In genomic region chr6:48626464-48626863, GRCm38 (mm10) we compare ENCODE assay signal across 8 mouse cellular contexts. TPM values are rescaled to one million over a fixed set of nuclear protein-coding genes. Genes with fewer than 3 reads are reported as not detected.
DNase-seq lines count a peak whose midpoint lies in the region; ATAC-seq and TF ChIP-seq lines count a peak whose summit lies in the region.

TSS of gene AI854703 (plus strand) at chr6:48626764.

- H3K27me3 ChIP-seq in heart, embryonic 10.5 days (ENCODE audit: insufficient read depth, poor library complexity, severe bottlenecking): peaks cover 58% of the 10 kb centered on the region
- H3K27me3 ChIP-seq in CH12.LX (replicated peaks): no peaks in the 10 kb centered on the region
- H3K27me3 ChIP-seq in forebrain, embryonic 14.5 days (replicated peaks; ENCODE audit: control insufficient read depth, insufficient read depth, low read length): peaks cover 17% of the 10 kb centered on the region
- peaks cover 64% of the 10 kb centered on the region for H3K27me3 ChIP-seq in limb, embryonic 13.5 days

- TF ChIP-seq EP300 in CH12.LX (IDR thresholded peaks at IDR 0.05; ENCODE audit: low read length): no peak

- ATAC-seq in forebrain, embryonic 14.5 days: no peak
- ATAC-seq in limb, embryonic 13.5 days (ENCODE audit: low FRiP score, low read depth): no peak
- no peak for ATAC-seq in inflammation-experienced regulatory T-cells, adult 6 months

- H3K4me3 ChIP-seq in heart, embryonic 10.5 days: peak within 1 kb of the TSS; percentile 67
- peak within 1 kb of the TSS; percentile 55 to 65 (median 61) for H3K4me3 ChIP-seq in CH12.LX (replicated peaks in 1 of 3; ENCODE audit: low read depth in 2 of 3, low read length in 2 of 3, poor library complexity in 1 of 3)
- H3K4me3 ChIP-seq in forebrain, embryonic 14.5 days (ENCODE audit: low read depth, low read length): peak within 1 kb of the TSS; percentile 44
- H3K4me3 ChIP-seq in limb, embryonic 13.5 days: peak within 1 kb of the TSS; percentile 53

- dilution Hi-C loops in CH12.LX (cut with MboI; ENCODE audit: extremely low pct_ligation_motif_present, extremely low pct_unique_long_range_greater_than_20kb, low sequenced_read_pairs): loop anchor here (25.0 kb wide), 1 partner anchor 136 kb away; the partner anchor contains the start of gene Gimap3

- no peak for DNase-seq in heart, embryonic 10.5 days (ENCODE audit: low spot score)
- DNase-seq in heart, adult 18-20 months: no peak
- DNase-seq in CH12.LX (ENCODE audit: extremely low read depth): no peak
- DNase-seq in forebrain, embryonic 14.5 days (ENCODE audit: low spot score): no peak
- DNase-seq in urinary bladder, adult 18-20 months (ENCODE audit: low spot score in 2 of 2): no peak
- DNase-seq in c-Kit-positive CD71-positive TER-119-positive erythroid progenitor cells, embryonic 14.5 days (ENCODE audit: low spot score): no peak

- in situ Hi-C loops in CH12.LX (cut with MboI; ENCODE audit: low pct_ligation_motif_present, low pct_unique_long_range_greater_than_20kb, low sequenced_read_pairs): loop anchor here (5.0 to 25.0 kb wide), 2 partner anchors 69 to 336 kb away; partner anchors contain the start of gene Doxl2

- 0 out of 2 replicates have a peak, but pooled peaks cover 6% of the 10 kb centered on the region for H3K36me3 ChIP-seq in heart, embryonic 10.5 days
- H3K36me3 ChIP-seq in CH12.LX (replicated peaks in 1 of 2; ENCODE audit: control insufficient read depth in 1 of 2, insufficient read depth in 1 of 2, low read length in 1 of 2): peaks cover 2 to 41% of the 10 kb centered on the region in 2 experiments
- H3K36me3 ChIP-seq in forebrain, embryonic 14.5 days (ENCODE audit: control insufficient read depth, insufficient read depth, low read length): peaks cover 6% of the 10 kb centered on the region; the same call in 1 of the 2 replicates
- H3K36me3 ChIP-seq in limb, embryonic 13.5 days: peaks cover 7% of the 10 kb centered on the region

- H3K9ac ChIP-seq in CH12.LX (ENCODE audit: insufficient read depth, low read depth): peak within 1 kb of the TSS; percentile 62
- peak within 1 kb of the TSS; percentile 55 for H3K9ac ChIP-seq in forebrain, embryonic 14.5 days (ENCODE audit: low read length)
- H3K9ac ChIP-seq in limb, embryonic 13.5 days: peak within 1 kb of the TSS; percentile 66

- peak within 1 kb of the TSS; percentile 61 for H3K4me2 ChIP-seq in CH12.LX (ENCODE audit: insufficient read depth, low read depth, poor library complexity, severe bottlenecking)
- peak within 1 kb of the TSS; percentile 73 for H3K4me2 ChIP-seq in forebrain, embryonic 14.5 days (ENCODE audit: low read length)
- peak within 1 kb of the TSS; percentile 86 for H3K4me2 ChIP-seq in limb, embryonic 13.5 days (replicated peaks)

- TF ChIP-seq POLR2A in CH12.LX (IDR thresholded peaks at IDR 0.05; ENCODE audit: low read depth, low read length): no peak

- no peak for TF ChIP-seq CTCF in CH12.LX (conservative IDR thresholded peaks at IDR 0.05 in 1 of 2, IDR thresholded peaks at IDR 0.05 in 1 of 2; ENCODE audit: low read depth in 2 of 2, low read length in 2 of 2)

- no peaks in the 10 kb centered on the region for H3K9me3 ChIP-seq in heart, embryonic 10.5 days
- H3K9me3 ChIP-seq in CH12.LX (replicated peaks; ENCODE audit: low read length): no peaks in the 10 kb centered on the region
- no peaks in the 10 kb centered on the region for H3K9me3 ChIP-seq in forebrain, embryonic 14.5 days (replicated peaks; ENCODE audit: control insufficient read depth, low read length)
- H3K9me3 ChIP-seq in limb, embryonic 13.5 days: no peaks in the 10 kb centered on the region

- H3K27ac ChIP-seq in heart, embryonic 10.5 days: peak within 1 kb of the TSS; percentile 73
- no peak within 1 kb of the TSS for H3K27ac ChIP-seq in CH12.LX (ENCODE audit: insufficient read depth, low read depth)
- no peak within 1 kb of the TSS for H3K27ac ChIP-seq in forebrain, embryonic 14.5 days (ENCODE audit: low read depth, low read length)
- no peak within 1 kb of the TSS for H3K27ac ChIP-seq in limb, embryonic 13.5 days

- peaks cover 26% of the 10 kb centered on the region for H3K4me1 ChIP-seq in heart, embryonic 10.5 days
- H3K4me1 ChIP-seq in CH12.LX (ENCODE audit: control insufficient read depth in 1 of 2, insufficient read depth in 2 of 2): peaks cover 10 to 28% of the 10 kb centered on the region in 2 experiments; a peak in 2 of 4 replicates
- H3K4me1 ChIP-seq in forebrain, embryonic 14.5 days (ENCODE audit: control insufficient read depth, insufficient read depth, low read length): peaks cover 5% of the 10 kb centered on the region; the same call in 1 of the 2 replicates
- H3K4me1 ChIP-seq in limb, embryonic 13.5 days: peaks cover 23% of the 10 kb centered on the region

- 26% methylated on average over 8 of the region's 8 CpGs for WGBS in heart, embryonic 10.5 days
- WGBS in forebrain, embryonic 14.5 days: 17% methylated on average over 8 of the region's 8 CpGs
- 31% methylated on average over 8 of the region's 8 CpGs for WGBS in limb, embryonic 13.5 days

- H3K79me2 ChIP-seq in CH12.LX (replicated peaks; ENCODE audit: control insufficient read depth, extremely low read depth, insufficient read depth, poor library complexity, severe bottlenecking): no peaks in the 10 kb centered on the region; the same call in 1 of the 2 replicates

- no peak for TF ChIP-seq RAD21 in CH12.LX (IDR thresholded peaks at IDR 0.05; ENCODE audit: low read depth, low read length)

TF ChIP-seq in CH12.LX, 34 proteins besides CTCF, POLR2A, EP300 and RAD21:
- TF ChIP-seq MAFK (IDR thresholded peaks at IDR 0.05; ENCODE audit: insufficient replicate concordance, low read length): no peak
- no peak for TF ChIP-seq PAX5 (IDR thresholded peaks at IDR 0.05; ENCODE audit: low read length)
- no peak for TF ChIP-seq E2F4 (IDR thresholded peaks at IDR 0.05; ENCODE audit: insufficient replicate concordance, low read depth, low read length)
- TF ChIP-seq UBTF (IDR thresholded peaks at IDR 0.05; ENCODE audit: low read depth, low read length): no peak
- TF ChIP-seq SMC3 (IDR thresholded peaks at IDR 0.05; ENCODE audit: low read depth, low read length): no peak
- TF ChIP-seq ELF1 (IDR thresholded peaks at IDR 0.05; ENCODE audit: low read depth, low read length): no peak
- TF ChIP-seq TBP (conservative IDR thresholded peaks at IDR 0.05; ENCODE audit: low read depth, low read length): no peak
- no peak for TF ChIP-seq USF2 (conservative IDR thresholded peaks at IDR 0.05; ENCODE audit: low read depth, low read length)
- TF ChIP-seq ZC3H11A (IDR thresholded peaks at IDR 0.05; ENCODE audit: low read depth, low read length): no peak
- TF ChIP-seq JUN (IDR thresholded peaks at IDR 0.05; ENCODE audit: insufficient read depth, low read depth, low read length): no peak
- no peak for TF ChIP-seq MEF2A (IDR thresholded peaks at IDR 0.05; ENCODE audit: borderline replicate concordance, low read depth, low read length)
- TF ChIP-seq BHLHE40 (IDR thresholded peaks at IDR 0.05; ENCODE audit: low read depth, low read length): no peak
- no peak for TF ChIP-seq MAZ (IDR thresholded peaks at IDR 0.05; ENCODE audit: low read depth, low read length)
TF ChIP-seq in CH12.LX: peak in this region for 0.

RNA-seq across cellular contexts. Expression of gene AI854703, which starts in this region (rescaled TPM):
- 0.90 and 1.6 TPM in 2 replicates for polyA plus RNA-seq in heart, embryonic 10.5 days (2016; fragmentation: Nextera tagmentation; extraction: Ambion mirVana)
- under 1 TPM; 0.37 to 0.39 TPM for total RNA-seq in heart, adult 18-20 months (2021)
- total RNA-seq in CH12.LX (2012; rRNA removed) (3.5 and 5.3 TPM in 2 replicates), CH12.LX (2014; rRNA removed) (2.1 TPM in 2 replicates)
- 3.1 and 4.8 TPM in 2 replicates for polyA plus RNA-seq in CH12.LX (2012; ENCODE audit: insufficient read length, low read depth)
- polyA plus RNA-seq in forebrain, embryonic 14.5 days (2014; fragmentation: Nextera tagmentation; extraction: Ambion mirVana): 8.2 and 9.7 TPM in 2 replicates
- polyA plus RNA-seq in limb, embryonic 13.5 days (2015; fragmentation: Nextera tagmentation; extraction: Ambion mirVana): 0.75 and 0.89 TPM in 2 replicates
- 1 to 10 TPM in 2 of 3 experiments, under 1 TPM in 1; 0.40 to 2.2 (median 2.1) TPM for polyA plus RNA-seq in inflammation-experienced regulatory T-cells, adult 6 months (2017; shearing (Covaris generic))
